Mouse (Mus musculus): ENCODE measurements at regions not wholly inside any gene's neighbourhood (a gene's known extent, or its start where the extent isn't known, plus 50 kb on each side); places are given as distances from the start of the nearest gene placed in this dataset.
A peak's percentile ranks its signal among the peaks of the same experiment; 100 is the strongest.

DNA sequence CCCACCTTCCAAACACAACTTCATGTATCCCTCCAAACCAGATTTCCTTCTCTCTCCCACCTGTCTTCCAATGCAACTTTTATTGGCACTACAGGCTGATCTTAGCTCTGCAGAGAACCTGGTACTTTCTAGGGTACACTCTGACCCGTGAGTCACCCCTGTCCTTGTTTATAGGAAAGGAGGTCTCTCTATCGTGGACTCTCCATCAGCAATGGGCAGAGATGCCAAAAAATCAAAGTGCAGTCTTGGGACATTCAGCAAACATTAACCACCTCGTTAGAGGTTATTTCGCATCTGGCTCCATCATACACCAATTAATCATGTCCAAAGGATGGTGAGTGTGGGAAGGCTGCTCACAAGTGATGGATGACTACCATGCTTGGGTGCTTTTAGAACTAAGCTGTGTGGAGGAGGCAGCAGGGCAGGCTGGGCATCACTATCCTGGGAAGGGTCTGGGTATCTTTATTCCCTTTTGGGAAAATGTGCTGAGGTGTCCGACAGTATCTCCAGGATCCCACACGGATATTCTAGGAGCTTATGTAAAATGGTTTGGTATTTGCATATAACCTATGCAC is 214.0 kb upstream of the Dynlrb2 start:
- no peak for DNase-seq (ENCODE audit: low spot score)

DNA sequence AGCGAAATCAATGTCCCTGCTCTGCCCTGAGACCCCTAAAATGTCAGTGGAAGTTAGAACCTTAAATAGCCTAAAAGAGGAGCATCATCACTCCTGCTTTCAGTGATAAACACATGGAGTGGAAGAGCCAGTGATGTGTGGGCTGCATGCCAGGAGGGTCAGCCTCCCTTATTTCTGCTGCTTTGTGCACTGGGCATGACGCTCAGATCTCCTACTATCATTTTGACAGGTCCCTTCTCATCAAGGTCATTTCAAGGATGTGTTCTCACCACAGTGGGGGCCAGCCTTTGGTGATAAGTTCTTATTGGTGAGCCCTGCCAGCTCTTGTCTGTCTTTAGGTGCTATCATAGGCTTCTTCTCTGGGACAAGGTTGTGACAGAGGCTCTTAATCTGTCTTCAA is 215.5 kb upstream of the Dynlrb2 start:
- no peak for DNase-seq (ENCODE audit: low spot score)

DNA sequence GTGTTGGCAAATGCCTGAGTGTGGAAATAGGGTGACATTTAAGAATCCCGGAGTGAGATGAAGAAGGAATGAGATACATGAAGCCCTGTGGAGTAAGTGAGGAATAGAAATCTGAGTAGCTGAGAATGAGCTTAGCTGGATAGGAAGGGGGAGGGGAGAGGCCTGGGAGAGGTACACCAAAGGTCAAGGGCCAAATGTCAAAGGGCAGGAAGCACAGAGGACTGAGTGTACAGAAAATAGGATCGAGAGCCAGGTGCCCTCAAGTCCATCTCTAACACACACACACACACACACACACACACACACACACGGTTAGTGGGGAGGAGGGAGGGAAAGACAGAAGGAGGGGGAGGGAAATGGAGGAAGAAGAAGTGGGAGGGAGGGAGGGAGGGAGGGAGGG is 220.8 kb upstream of the Dynlrb2 start:
- DNase-seq (ENCODE audit: low spot score) = peak; percentile 72

DNA sequence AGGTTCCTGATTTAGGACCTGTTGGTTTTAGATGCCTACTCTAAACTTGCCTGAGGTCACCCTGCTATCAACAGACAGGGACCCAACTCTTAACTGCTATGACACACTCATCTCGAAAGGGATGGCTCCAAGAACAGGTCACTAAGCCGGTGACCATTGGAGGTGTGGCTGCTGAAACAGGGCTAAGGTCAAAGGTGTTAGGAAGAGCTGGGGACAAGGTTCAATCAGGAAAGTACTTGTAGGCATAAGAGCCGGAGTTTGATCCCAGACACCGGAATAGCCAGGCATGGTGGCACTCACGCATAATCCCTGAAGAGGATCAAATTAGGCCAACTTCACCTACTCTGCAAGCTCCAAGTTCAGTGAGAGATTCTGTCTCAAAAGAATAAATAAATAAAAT is 222.4 kb upstream of the Dynlrb2 start:
- no peak for DNase-seq (ENCODE audit: low spot score)

DNA sequence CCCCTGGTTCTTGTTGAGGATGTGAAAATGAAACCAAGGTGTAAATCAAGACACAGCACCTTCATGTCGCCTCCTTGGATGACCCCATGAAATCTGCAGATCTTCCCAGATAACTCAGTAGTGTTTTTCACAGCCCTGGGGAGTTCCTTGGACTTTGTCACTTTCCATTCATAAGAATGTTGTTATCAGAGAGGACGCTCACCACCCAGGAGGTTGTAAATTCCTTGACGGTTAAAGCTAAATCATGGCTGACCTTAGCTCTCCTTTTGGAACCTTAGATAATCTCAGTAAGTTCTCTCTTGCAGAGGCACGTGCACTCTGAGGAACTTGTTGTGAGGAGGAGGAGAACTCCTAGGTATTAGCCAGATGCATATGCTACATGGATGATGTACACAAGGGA is 229.8 kb upstream of the Dynlrb2 start:
- DNase-seq (ENCODE audit: low spot score) = no peak

DNA sequence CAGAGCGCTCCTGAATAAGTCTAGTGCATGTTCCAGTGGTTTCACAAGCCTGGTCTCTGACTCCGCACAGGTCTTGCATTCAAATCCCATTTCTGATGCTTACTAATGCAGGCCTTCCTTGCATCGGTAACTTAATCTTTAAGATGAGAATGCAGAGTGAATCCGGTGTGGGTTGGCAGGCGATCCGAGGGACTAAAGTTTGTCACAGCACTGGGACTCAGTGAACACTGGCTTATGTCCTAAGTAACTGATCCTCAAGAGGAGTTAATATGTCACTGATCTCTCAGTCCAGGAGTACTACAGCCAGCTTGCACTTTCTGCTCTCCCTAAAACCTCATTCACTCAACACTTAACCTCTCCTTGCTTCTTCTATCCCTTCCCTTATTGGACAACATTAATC is 233.5 kb upstream of the Dynlrb2 start:
- no peak for DNase-seq (ENCODE audit: low spot score)

DNA sequence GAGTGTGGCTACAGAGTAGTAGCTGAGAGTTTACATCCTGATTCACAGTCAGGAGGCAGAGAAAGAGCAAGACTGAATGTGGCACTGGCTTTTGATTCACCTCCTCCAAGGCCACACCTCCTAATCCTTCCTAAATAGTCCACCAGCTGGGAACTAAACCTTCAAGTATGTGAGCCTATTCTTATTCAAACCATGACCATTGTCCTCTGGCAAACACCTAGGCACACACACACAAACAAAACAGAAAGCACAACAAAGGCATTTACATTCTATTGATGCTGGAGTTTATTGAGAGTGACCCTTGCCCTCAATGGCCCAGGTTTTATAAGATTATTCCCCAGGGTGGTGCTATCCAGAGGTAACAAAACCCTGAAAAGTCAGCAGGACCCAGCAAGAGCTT is 235.4 kb upstream of the Dynlrb2 start:
- no peak for DNase-seq (ENCODE audit: low spot score)

DNA sequence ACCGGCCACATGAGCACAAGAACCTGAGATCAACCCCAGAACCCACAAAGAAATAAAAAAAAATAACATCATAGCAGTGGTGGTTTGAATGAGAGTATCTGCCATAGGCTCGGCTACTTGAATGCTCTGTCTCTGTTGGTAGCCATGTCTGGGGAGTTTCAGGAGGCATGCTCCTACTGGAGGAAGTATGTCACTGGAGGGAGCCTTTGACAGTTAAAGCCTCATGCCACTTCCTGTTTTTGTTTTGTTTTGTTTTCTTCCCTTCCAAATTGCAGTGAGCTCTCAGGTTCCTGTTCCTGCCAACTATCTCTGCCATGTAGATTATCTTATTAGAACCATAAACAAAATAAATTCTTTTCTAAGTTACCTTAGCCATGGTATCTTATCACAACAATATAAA is 236.1 kb upstream of the Dynlrb2 start:
- no peak for DNase-seq (ENCODE audit: low spot score)

DNA sequence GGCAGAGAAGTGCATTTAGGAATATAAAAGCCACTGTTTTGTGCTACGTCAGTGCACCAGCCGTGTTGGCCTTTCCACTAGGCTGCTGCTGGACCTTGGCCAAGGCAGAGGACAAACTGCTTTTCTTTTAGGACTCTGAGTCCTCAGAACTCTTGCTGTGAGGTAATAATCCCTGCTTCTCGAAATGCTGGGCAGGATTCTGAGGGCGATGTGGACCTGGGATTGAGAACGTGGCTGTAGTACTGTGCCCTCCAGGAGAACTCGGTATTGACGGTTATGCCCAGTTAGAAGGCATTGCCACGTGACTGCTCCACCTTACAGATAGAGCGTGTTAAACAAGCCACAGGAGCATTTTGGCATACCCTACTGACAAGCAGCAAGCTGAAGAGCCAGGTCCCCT is 236.6 kb upstream of the Dynlrb2 start:
- no peak for DNase-seq (ENCODE audit: low spot score)

DNA sequence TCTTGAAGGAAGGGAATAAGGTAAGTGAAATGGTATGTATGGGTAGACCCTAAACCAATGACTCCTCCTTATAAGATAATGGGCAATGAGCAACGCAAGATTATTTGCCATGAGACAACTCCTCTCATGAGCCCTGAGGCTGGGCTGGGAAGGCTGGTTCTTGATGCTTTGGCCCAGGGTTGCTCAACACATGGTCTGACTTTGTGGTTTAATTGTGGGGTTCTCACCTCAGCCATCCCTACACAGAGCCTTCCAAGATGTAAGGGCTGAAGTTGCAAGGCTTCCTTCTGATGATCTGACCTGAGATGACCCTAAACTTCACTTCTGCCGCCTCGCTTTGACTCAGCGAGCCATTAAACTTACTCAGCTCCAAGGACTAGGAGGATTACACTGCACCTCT is 237.8 kb upstream of the Dynlrb2 start:
- DNase-seq (ENCODE audit: low spot score) = no peak

DNA sequence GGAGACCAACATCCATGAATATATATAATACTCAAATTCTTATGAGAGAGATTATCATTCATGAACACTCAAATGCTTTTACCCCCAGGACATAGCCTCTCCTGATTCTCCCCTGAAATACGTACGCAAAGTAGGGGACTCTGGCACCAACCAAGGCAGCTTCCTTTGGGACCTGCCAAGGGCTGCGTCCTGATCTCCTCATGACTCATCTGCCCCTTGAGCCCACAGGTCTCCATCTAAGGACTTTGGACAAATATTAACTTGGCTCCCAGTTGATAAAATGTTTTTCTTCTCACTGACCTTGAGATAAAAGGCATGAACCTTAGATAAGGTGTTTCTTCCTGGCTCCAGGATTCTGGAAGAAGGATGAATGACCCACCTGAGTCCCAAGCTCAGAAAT is 239.2 kb upstream of the Dynlrb2 start:
- no peak for DNase-seq (ENCODE audit: low spot score)

DNA sequence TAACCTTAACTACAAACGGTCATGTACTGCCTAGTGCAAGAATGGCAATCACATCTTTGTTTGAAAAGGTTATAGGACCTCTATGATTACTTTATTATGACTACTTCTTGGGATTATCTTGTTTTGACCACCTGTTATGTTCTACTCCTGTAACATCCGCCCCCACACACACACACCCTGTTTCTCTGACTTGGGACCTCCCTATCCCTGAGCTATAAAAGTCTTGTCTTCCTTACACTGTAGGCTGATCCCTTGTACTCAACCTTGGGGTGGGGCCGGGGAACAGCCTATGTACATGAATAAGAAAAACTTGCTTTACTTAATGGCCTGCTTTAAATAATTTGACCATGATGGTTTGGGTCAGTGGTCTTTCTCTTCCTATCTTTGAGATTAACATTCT is 240.7 kb upstream of the Dynlrb2 start:
- DNase-seq (ENCODE audit: low spot score) = no peak

DNA sequence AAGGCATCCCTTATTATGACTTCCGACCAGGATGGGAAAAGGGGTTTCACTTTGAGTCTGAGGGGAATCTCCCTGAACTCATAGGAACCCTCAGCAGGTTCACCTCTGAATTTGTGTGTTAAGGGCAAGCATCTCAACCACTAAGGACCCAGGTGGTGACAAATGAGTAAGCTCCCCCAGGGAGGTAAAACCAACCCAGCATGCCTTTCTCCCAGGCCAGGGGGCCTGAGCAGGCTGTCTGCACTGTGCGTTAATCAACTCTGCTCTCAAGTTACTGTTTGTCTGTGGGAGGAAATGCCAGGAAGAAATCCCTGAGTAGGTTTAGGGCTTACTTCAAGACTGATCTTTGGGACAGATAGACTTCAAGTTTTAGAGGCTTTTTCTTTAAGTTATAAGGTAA is 243.5 kb upstream of the Dynlrb2 start:
- peak; percentile 44 for DNase-seq (ENCODE audit: low spot score)

DNA sequence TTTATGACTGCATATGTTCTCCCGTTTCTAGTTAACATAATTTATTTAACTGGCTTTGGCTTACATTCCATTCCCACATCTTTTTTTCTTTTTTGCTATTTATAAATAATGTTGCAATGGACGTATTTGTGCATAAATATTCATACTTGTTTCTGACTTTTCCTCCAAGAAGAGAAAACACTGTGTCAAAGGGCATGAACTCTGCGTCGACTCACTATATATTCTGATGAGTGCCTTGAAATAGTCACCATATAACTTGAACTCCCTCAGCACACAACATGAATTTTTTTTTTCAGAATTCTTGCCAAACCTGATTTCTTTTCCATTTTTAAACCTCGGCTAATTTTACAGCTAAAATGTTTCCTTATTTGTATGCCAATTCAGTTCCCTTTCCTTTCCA is 249.4 kb upstream of the Dynlrb2 start:
- no peak for DNase-seq (ENCODE audit: low spot score)

DNA sequence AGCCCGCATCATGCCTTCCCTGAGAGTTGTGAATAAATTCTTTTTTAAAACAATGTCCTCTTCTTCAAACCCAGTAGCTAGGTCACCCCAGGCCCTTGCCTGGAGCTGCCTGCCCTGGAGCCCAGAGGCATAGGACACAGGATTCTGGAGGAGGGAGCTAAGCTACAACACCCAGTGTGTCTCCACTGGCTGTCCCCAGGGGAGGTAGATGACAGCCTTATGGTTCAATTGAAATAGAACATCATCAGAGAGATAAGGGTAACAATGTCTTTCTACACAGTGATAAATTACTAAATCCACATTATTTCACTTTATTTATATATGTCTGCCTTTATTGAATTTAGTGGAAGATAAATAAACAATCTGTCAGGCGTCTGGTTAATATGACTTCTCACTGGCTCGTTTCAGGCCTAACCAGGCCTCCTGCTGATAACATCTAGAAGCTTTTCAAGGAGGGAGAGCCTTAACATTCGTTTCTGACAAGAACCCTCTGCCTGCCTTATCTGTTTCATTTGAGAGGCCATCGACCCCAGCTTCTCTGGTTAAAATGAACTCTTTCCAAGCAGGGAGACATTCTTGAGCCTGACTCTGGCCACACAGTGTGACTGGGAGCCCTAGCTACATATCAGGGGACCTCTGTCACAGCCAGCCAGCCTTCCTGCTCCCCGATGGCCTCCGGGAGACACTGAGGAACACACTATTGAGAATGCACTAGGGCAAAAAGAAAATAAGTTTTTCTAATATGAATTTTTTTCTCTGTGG is 252.1 kb upstream of the Dynlrb2 start:
- peak; percentile 33 for DNase-seq (ENCODE audit: low spot score)

DNA sequence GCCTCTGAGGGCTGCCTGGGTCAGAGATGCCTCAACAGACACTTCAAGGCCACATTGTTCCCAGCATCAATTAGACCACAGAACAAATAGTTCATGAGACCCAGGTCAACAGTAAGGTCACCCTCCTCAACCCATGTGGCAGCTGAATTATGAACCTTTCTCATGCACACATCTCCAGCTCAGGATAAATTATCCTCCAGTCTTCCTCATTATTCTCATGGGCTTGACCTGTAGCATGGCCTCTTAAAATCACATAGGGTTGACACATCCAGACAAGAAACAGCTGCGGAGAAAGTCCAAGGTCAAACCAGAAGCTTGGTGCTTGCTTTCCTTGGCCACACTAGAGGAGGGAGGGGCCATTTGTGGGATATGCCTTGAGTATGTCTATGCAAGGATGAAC is 256.4 kb upstream of the Dynlrb2 start:
- peak; percentile 37 for DNase-seq (ENCODE audit: low spot score)

DNA sequence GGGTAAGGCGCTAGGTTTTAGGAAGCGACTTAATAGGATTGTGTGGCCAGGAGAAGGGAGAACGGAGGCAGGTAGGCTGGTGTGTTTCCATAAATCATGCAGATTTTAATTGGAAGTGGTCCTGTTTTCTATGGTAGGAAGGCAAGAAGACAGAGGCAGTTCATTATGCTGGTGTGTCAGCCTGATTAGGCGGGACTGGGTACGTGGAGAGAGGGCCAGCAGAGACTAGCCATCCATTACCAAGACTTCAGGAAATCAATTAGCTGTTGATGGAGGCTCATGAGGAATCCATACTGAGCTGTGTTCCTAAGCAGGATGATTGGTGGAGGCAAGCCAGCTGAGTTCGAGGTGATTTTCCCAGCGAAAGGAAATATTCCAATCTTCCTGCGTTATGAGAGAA is 261.3 kb upstream of the Dynlrb2 start:
- no peak for DNase-seq (ENCODE audit: low spot score)

DNA sequence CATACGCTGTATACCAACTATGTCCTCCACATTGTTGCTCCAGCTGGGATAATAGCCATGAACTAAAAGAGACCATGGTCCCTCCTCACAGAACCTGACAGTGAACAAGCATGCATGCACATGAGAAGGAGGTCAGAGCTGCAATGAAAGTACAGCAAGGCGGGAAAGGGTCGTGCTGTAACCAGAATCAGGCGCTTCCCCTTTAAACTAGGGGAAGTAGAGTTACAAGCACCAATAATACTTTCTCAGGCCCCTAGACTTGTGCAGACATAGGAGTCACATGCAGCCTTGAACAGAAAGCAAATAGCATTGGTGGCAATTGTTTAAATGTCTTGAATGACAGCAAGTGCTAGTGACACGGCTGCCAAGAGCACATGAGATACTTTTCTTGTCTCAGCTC is 261.8 kb upstream of the Dynlrb2 start:
- no peak for DNase-seq (ENCODE audit: low spot score)

DNA sequence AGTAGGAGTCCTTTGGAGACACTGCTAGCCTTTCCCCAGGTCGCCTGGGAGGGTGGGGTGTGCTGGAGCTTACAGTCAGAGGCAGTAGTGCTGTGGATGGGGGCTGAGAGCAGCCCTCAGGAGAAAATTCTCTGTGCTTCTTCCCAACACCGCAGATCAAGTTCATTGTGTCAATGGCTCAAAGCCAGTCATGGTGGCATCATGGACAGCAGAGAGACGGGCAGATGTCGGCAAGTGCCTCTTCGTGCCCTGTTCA is 262.9 kb upstream of the Dynlrb2 start:
- DNase-seq (ENCODE audit: low spot score) = no peak

DNA sequence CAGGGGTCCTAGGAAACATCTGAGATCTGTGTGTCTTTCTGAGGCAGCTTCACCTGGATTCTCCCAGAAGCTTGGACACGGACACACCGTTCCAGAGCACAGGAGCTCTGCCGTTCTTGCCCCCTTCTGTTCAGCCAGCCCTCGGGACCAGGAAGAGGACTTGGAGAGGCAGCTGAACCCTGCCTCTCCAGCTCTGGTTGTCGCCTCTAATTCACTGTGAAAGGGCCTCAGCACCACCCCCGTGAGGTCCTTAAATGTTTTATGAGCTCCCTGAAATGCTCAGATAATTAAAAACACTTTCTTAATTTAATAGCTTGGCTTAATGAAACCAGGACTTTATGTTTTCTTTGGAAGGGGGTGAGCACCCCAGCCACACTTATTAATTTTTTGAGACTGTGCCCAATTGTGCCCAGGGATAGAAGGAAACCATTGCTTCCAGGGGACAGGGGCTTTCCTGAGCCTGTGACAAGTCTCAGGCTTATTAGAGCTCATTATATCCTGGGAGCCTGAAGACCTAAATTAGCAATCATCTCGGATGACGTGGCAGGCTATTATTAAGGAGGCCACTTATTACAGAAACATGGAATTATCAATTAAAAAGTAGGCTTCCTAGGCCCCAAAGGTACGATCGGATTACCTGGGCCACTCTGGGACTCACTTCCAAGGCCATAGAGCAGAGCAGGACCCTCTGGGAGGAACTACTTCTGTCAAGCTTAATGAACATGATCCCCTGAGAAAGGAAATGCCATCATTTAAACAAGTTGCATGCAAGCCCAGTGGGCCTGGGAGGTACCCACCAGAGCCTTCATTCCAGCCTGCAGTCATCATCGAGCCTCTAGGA is 263.4 kb upstream of the Dynlrb2 start:
- DNase-seq (ENCODE audit: low spot score) = no peak

DNA sequence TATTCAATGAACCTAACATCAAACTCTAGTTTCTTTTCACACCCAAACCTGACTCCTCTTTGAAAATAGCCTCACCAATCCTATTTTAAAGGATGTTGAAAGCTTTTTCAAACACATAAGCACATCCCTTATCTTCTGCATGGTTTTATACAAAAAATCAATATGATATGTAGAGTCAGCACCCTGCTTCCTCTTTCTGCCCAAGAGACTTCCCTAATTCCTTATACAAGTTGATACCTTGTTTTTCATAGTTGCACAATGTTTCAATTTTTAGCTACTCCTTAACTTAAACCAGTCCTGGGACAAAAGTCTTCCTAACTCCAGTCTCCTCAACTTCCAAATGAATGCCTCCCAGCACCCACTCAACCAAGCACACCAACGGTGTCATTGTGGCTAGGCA is 266.1 kb upstream of the Dynlrb2 start:
- no peak for DNase-seq (ENCODE audit: low spot score)

DNA sequence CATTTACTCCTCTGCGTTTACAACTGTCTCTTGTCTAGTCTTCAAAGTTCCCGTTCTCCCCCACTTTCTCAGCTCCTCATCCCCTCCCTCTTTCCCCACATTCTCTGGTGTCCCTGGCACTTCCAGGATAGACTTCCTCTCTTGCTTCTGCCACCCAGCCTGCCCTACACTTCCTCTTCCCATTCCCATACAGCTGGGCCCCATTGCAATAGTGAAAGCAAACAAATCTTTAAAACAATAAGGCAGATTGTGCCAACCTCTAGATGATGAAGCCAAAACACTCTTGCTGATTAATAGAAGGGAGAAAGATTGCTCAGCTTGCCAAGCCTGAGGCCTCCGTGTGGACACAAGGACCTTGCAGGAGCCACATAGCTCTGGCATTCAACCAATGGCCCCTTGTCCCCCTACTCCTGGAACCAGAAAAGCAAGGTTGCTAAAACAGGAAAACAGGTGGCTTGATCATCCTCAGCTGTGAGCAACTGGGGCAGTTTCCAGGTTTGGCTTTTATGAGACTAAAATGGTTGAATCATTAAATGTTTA is 267.1 kb upstream of the Dynlrb2 start:
- no peak for DNase-seq (ENCODE audit: low spot score)

DNA sequence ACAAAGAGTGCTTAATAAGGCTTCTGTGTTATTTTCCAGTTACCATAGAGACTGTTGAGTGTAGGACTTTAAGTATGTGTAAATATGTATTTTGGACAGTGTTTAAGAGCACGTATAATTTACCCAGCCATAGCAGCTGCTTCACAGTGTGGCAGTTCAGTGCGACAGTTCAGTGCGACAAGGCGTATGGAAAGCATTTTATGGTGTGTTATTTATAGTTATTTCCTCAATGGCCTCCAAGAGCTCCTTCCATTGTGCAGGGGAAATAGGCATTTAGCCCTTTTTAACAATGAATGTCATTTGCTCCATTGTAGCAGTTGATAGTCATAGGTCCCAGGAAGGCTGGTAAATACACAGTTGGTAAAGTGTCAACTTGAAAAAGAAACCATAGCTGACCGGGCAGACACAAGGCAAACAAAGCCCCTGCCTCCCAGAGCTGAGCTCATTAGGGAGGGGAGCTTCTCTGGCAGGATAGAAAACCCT is 275.1 kb upstream of the Dynlrb2 start:
- peak; percentile 65 for DNase-seq (ENCODE audit: low spot score)

Data from embryo, embryonic 10 days (tissue).